Mouse (Mus musculus): ENCODE measurements around the gene Slc8a3. TPM values are rescaled to one million over a fixed set of nuclear protein-coding genes. Genes with fewer than 3 reads are reported as not detected.
A peak's percentile ranks its signal among the peaks of the same experiment; 100 is the strongest.

The Slc8a3 gene
- polyA plus RNA-seq, 1 experiment from 2014 or later = 0.84 TPM

GRCm38 (mm10) chr12:81205619-81206560, 127.1 kb downstream of the Slc8a3 start:
- 28% methylated on average over 6 of the region's 6 CpGs for WGBS
- Histone ChIP-seq H3K4me2 (ENCODE audit: low read depth, severe bottlenecking) (no peak overlapping the region), H3K4me1 (ENCODE audit: control insufficient read depth, insufficient read depth, low read length) (no peaks in the 10 kb centered on the region), H3K27ac (replicated peaks; ENCODE audit: low read depth, low read length) (no peak overlapping the region), H3K4me3 (ENCODE audit: low read depth, low read length) (no peak overlapping the region), H3K9ac (ENCODE audit: low read length) (no peak overlapping the region), H3K27me3 (ENCODE audit: control insufficient read depth, insufficient read depth, low read length) (no peaks in the 10 kb centered on the region), H3K9me3 (ENCODE audit: control insufficient read depth, low read length) (no peaks in the 10 kb centered on the region), H3K36me3 (ENCODE audit: control insufficient read depth, insufficient read depth, low read length) (no peaks in the 10 kb centered on the region)
- DNase-seq (ENCODE audit: low spot score) (peak; percentile 88), ATAC-seq (ENCODE audit: insufficient number of reproducible peaks, low FRiP score, low TSS enrichment, low read depth) (no peak)

GRCm38 (mm10) chr12:81203226-81203625, 129.8 kb downstream of the Slc8a3 start:
- Histone ChIP-seq H3K27me3 (ENCODE audit: control insufficient read depth, insufficient read depth, low read length) (no peaks in the 10 kb centered on the region), H3K4me1 (ENCODE audit: control insufficient read depth, insufficient read depth, low read length) (no peaks in the 10 kb centered on the region), H3K9ac (ENCODE audit: low read length) (no peak overlapping the region), H3K36me3 (ENCODE audit: control insufficient read depth, insufficient read depth, low read length) (no peaks in the 10 kb centered on the region), H3K4me3 (ENCODE audit: low read depth, low read length) (no peak overlapping the region), H3K27ac (replicated peaks; ENCODE audit: low read depth, low read length) (no peak overlapping the region), H3K9me3 (ENCODE audit: control insufficient read depth, low read length) (no peaks in the 10 kb centered on the region), H3K4me2 (ENCODE audit: low read depth, severe bottlenecking) (no peak overlapping the region)
- no peak for ATAC-seq (ENCODE audit: insufficient number of reproducible peaks, low FRiP score, low TSS enrichment, low read depth)
- WGBS = 50% methylated on average over 1 of the region's 1 CpGs
- DNase-seq (ENCODE audit: low spot score) = no peak

GRCm38 (mm10) chr12:81199280-81199955, 133.6 kb downstream of the Slc8a3 start:
- ATAC-seq (ENCODE audit: insufficient number of reproducible peaks, low FRiP score, low TSS enrichment, low read depth) = no peak
- Histone ChIP-seq H3K4me1 (ENCODE audit: control insufficient read depth, insufficient read depth, low read length) (no peaks in the 10 kb centered on the region), H3K27ac (replicated peaks; ENCODE audit: low read depth, low read length) (no peak overlapping the region), H3K36me3 (ENCODE audit: control insufficient read depth, insufficient read depth, low read length) (no peaks in the 10 kb centered on the region), H3K4me2 (ENCODE audit: low read depth, severe bottlenecking) (no peak overlapping the region; the same call in 1 of the 2 replicates), H3K9ac (ENCODE audit: low read length) (no peak overlapping the region), H3K4me3 (ENCODE audit: low read depth, low read length) (no peak overlapping the region), H3K9me3 (ENCODE audit: control insufficient read depth, low read length) (no peaks in the 10 kb centered on the region), H3K27me3 (ENCODE audit: control insufficient read depth, insufficient read depth, low read length) (no peaks in the 10 kb centered on the region)
- peak; percentile 80 for DNase-seq (ENCODE audit: low spot score)
- WGBS = 34% methylated on average over 23 of the region's 23 CpGs

GRCm38 (mm10) chr12:81197468-81198075, 135.4 kb downstream of the Slc8a3 start:
- DNase-seq (ENCODE audit: low spot score) (no peak), ATAC-seq (ENCODE audit: insufficient number of reproducible peaks, low FRiP score, low TSS enrichment, low read depth) (no peak)
- Histone ChIP-seq H3K27me3 (ENCODE audit: control insufficient read depth, insufficient read depth, low read length) (no peaks in the 10 kb centered on the region), H3K4me1 (ENCODE audit: control insufficient read depth, insufficient read depth, low read length) (no peaks in the 10 kb centered on the region), H3K9me3 (ENCODE audit: control insufficient read depth, low read length) (no peaks in the 10 kb centered on the region), H3K36me3 (ENCODE audit: control insufficient read depth, insufficient read depth, low read length) (no peaks in the 10 kb centered on the region), H3K9ac (ENCODE audit: low read length) (no peak overlapping the region), H3K4me3 (ENCODE audit: low read depth, low read length) (no peak overlapping the region), H3K27ac (replicated peaks; ENCODE audit: low read depth, low read length) (no peak overlapping the region), H3K4me2 (ENCODE audit: low read depth, severe bottlenecking) (no peak overlapping the region)
- 77% methylated on average over 5 of the region's 5 CpGs for WGBS

GRCm38 (mm10) chr12:81193968-81194367, 139.0 kb downstream of the Slc8a3 start:
- H3K4me1 ChIP-seq (ENCODE audit: control insufficient read depth, insufficient read depth, low read length) = no peaks in the 10 kb centered on the region
- 90% methylated on average over 2 of the region's 2 CpGs for WGBS
- H3K27ac ChIP-seq (replicated peaks; ENCODE audit: low read depth, low read length) = no peak overlapping the region
- H3K9me3 ChIP-seq (ENCODE audit: control insufficient read depth, low read length) = no peaks in the 10 kb centered on the region
- ATAC-seq (ENCODE audit: insufficient number of reproducible peaks, low FRiP score, low TSS enrichment, low read depth) (no peak), DNase-seq (ENCODE audit: low spot score) (no peak)
- H3K27me3 ChIP-seq (ENCODE audit: control insufficient read depth, insufficient read depth, low read length) = no peaks in the 10 kb centered on the region
- H3K4me3 ChIP-seq (ENCODE audit: low read depth, low read length) = no peak overlapping the region
- H3K4me2 ChIP-seq (ENCODE audit: low read depth, severe bottlenecking) = no peak overlapping the region
- no peak overlapping the region for H3K9ac ChIP-seq (ENCODE audit: low read length)
- H3K36me3 ChIP-seq (ENCODE audit: control insufficient read depth, insufficient read depth, low read length) = no peaks in the 10 kb centered on the region

GRCm38 (mm10) chr12:81189636-81190035, 143.3 kb downstream of the Slc8a3 start:
- DNase-seq (ENCODE audit: low spot score) (no peak), ATAC-seq (ENCODE audit: insufficient number of reproducible peaks, low FRiP score, low TSS enrichment, low read depth) (no peak)
- Histone ChIP-seq H3K9me3 (ENCODE audit: control insufficient read depth, low read length) (no peaks in the 10 kb centered on the region), H3K4me2 (ENCODE audit: low read depth, severe bottlenecking) (no peak overlapping the region), H3K27ac (replicated peaks; ENCODE audit: low read depth, low read length) (no peak overlapping the region), H3K9ac (ENCODE audit: low read length) (no peak overlapping the region), H3K4me1 (ENCODE audit: control insufficient read depth, insufficient read depth, low read length) (no peaks in the 10 kb centered on the region), H3K36me3 (ENCODE audit: control insufficient read depth, insufficient read depth, low read length) (no peaks in the 10 kb centered on the region), H3K27me3 (ENCODE audit: control insufficient read depth, insufficient read depth, low read length) (no peaks in the 10 kb centered on the region), H3K4me3 (ENCODE audit: low read depth, low read length) (no peak overlapping the region)
- WGBS = 77% methylated on average over 1 of the region's 1 CpGs

GRCm38 (mm10) chr12:81188996-81189395, 144.0 kb downstream of the Slc8a3 start:
- no peak overlapping the region for H3K9ac ChIP-seq (ENCODE audit: low read length)
- no peak overlapping the region for H3K27ac ChIP-seq (replicated peaks; ENCODE audit: low read depth, low read length)
- 89% methylated on average over 4 of the region's 4 CpGs for WGBS
- H3K4me1 ChIP-seq (ENCODE audit: control insufficient read depth, insufficient read depth, low read length) = no peaks in the 10 kb centered on the region
- ATAC-seq (ENCODE audit: insufficient number of reproducible peaks, low FRiP score, low TSS enrichment, low read depth) (no peak), DNase-seq (ENCODE audit: low spot score) (no peak)
- no peaks in the 10 kb centered on the region for H3K9me3 ChIP-seq (ENCODE audit: control insufficient read depth, low read length)
- H3K27me3 ChIP-seq (ENCODE audit: control insufficient read depth, insufficient read depth, low read length) = no peaks in the 10 kb centered on the region
- H3K36me3 ChIP-seq (ENCODE audit: control insufficient read depth, insufficient read depth, low read length) = no peaks in the 10 kb centered on the region
- no peak overlapping the region for H3K4me3 ChIP-seq (ENCODE audit: low read depth, low read length)
- no peak overlapping the region for H3K4me2 ChIP-seq (ENCODE audit: low read depth, severe bottlenecking)

- no peak for ATAC-seq (ENCODE audit: insufficient number of reproducible peaks, low FRiP score, low TSS enrichment, low read depth)
- no peak overlapping the region for H3K9ac ChIP-seq (ENCODE audit: low read length)
- no peaks in the 10 kb centered on the region for H3K4me1 ChIP-seq (ENCODE audit: control insufficient read depth, insufficient read depth, low read length)
- no peaks in the 10 kb centered on the region for H3K9me3 ChIP-seq (ENCODE audit: control insufficient read depth, low read length)
- WGBS = 85% methylated on average over 3 of the region's 3 CpGs
- H3K4me3 ChIP-seq (ENCODE audit: low read depth, low read length) = no peak overlapping the region
- no peaks in the 10 kb centered on the region for H3K27me3 ChIP-seq (ENCODE audit: control insufficient read depth, insufficient read depth, low read length)
- H3K27ac ChIP-seq (replicated peaks; ENCODE audit: low read depth, low read length) = no peak overlapping the region
- no peaks in the 10 kb centered on the region for H3K36me3 ChIP-seq (ENCODE audit: control insufficient read depth, insufficient read depth, low read length)
- no peak overlapping the region for H3K4me2 ChIP-seq (ENCODE audit: low read depth, severe bottlenecking)
- DNase-seq (ENCODE audit: low spot score) = no peak
These were observed 144.6 kb downstream of the Slc8a3 start for GRCm38 (mm10) chr12:81188423-81188822.
